Mouse (Mus musculus): ENCODE results near the gene Olfr1457.

Gene Olfr1457

GRCm38 (mm10) chr19:13097791-13098190 lies at the start of gene Olfr1457:
Gene Olfr1457, minus strand, starts transcription at chr19:13097891.
- DNase-seq (ENCODE audit: low spot score in 2 of 2) = no peak

- DNase-seq (ENCODE audit: low spot score in 2 of 2) = no peak
Observed at GRCm38 (mm10) chr19:13106675-13107074, 9.0 kb upstream of the Olfr1457 start, which contains the start of gene Olfr1458. Gene Olfr1458, minus strand, starts transcription at chr19:13106775.

- DNase-seq (ENCODE audit: low spot score in 2 of 2) = no peak
Observed at GRCm38 (mm10) chr19:13093908-13094307, 3.8 kb downstream of the Olfr1457 start.

- DNase-seq (ENCODE audit: low spot score in 2 of 2) = no peak
Observed at GRCm38 (mm10) chr19:13060310-13060709, 37.4 kb downstream of the Olfr1457 start, which contains the start of gene Olfr1454. Gene Olfr1454, plus strand, starts transcription at chr19:13060610.
